Mouse (Mus musculus) Patski (cell line): Measurements from ENCODE around the gene Cct6b. TPM values are rescaled to one million over a fixed set of nuclear protein-coding genes. Genes with fewer than 3 reads are reported as not detected.

ENCODE experiments used
- ATAC-seq: fragments of 100-300 bp; one replicate; pipeline ENCODE4 v1.8.0; 2021
- CTCF ChIA-PET: fragments of 350-600 bp; sonication (Branson Sonifier 250); formaldehyde crosslinking; loops from one replicate; lab custom pipeline; 2022; ENCODE audit warnings: inconsistent platforms; lab: Charles Lee
- POLR2A ChIA-PET: fragments of 350-600 bp; sonication (Branson Sonifier 250); formaldehyde crosslinking; loops from one replicate; lab custom pipeline; 2022; ENCODE audit warnings: antibody characterized with exemption, inconsistent platforms; lab: Charles Lee
- DNase-seq: peaks from one replicate; pipeline ENCODE4 v3.0.0-alpha.2; 2011; ENCODE audit warnings: low read depth, low spot score
- H3K27me3 ChIP-seq: fragments of 371-371 bp; one replicate; pipeline ENCODE4 v1.5.1; 2021
- CTCF ChIP-seq: fragments of 100-300 bp; IDR thresholded peaks from one replicate; pipeline ENCODE4 v1.5.1; 2021
- in situ Hi-C: fragments of 300-500 bp; cut with MboI; formaldehyde crosslinking; loops from 3 replicates; pipeline ENCODE4 v1.11.1; 2018; ENCODE audit warnings: low pct_unique_long_range_greater_than_20kb, mixed read lengths
- polyA plus RNA-seq: library from polyadenylated mRNA; unstranded; gene quantifications from one replicate; pipeline ENCODE4 v1.2.3, GENCODE M21; 2021

Gene Cct6b
- polyA plus RNA-seq, 1 experiment from 2014 or later: 0.47 TPM

DNA sequence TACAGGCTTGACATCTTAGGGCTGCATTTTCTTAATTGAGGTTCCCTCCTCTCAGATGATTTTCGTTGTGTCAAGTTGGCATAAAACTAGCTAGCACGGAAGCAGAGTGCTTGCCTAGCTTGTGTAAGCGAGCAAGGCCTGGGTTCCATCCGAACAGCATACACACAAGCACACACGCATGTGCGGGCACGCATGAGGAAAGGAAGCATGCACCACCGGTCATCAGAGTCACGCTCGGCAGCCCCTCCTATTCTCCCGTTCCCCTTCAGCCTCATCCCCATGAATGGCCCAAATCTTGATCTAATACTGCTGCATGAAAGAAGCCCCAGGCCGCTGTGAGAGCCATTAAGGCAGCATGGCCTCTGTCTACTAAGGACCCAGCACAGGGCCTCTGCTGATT, 85.6 kb downstream of the Cct6b start:
- in situ Hi-C loops: no loop called here
- H3K27me3 ChIP-seq: peaks cover 51% of the 10 kb centered on the region
- CTCF ChIA-PET: no interaction called here
- no peak for TF ChIP-seq CTCF
- ATAC-seq (no peak), DNase-seq (no peak)
- POLR2A ChIA-PET: no interaction called here

Other genes with a start within 250 kb of the Cct6b start
- 21.0 TPM for gene Zfp830, start within 50 bp of the Cct6b start, polyA plus RNA-seq
- 29.5 TPM for gene Lig3, start 16.8 kb upstream of the Cct6b start, polyA plus RNA-seq
- 12.7 TPM for gene Rffl, start 106.9 kb upstream of the Cct6b start, polyA plus RNA-seq
- 20.3 TPM for gene Rad51d, start 126.3 kb upstream of the Cct6b start, polyA plus RNA-seq
- gene Fndc8, start 127.8 kb upstream of the Cct6b start, polyA plus RNA-seq: 0.03 TPM
- 20.4 TPM for gene Nle1, start 144.1 kb upstream of the Cct6b start, polyA plus RNA-seq
- not detected for gene Unc45b, start 146.2 kb upstream of the Cct6b start, polyA plus RNA-seq
- not detected for gene Slfn5, start 187.0 kb upstream of the Cct6b start, polyA plus RNA-seq
- 5.4 TPM for gene Slfn9, start 227.5 kb upstream of the Cct6b start, polyA plus RNA-seq